Mouse (Mus musculus): ENCODE measurements around the gene Lrrc18. TPM values are rescaled to one million over a fixed set of nuclear protein-coding genes. Genes with fewer than 3 reads are reported as not detected.

The Lrrc18 gene
- polyA plus RNA-seq, 1 experiment from 2014 or later = 0.35 TPM

- no peaks in the 10 kb centered on the region for H3K27me3 ChIP-seq (ENCODE audit: control insufficient read depth, insufficient read depth, low read length)
- no peaks in the 10 kb centered on the region for H3K9me3 ChIP-seq (ENCODE audit: control insufficient read depth, low read length)
- H3K27ac ChIP-seq (ENCODE audit: low read depth, low read length) = no peak overlapping the region
- ATAC-seq (replicated peaks; ENCODE audit: low FRiP score) = no peak
- H3K36me3 ChIP-seq (ENCODE audit: control insufficient read depth, insufficient read depth, low read length) = no peaks in the 10 kb centered on the region
- whole genome bisulfite sequencing = 84% methylated on average over 6 of the region's 6 CpGs
- no peak overlapping the region for H3K4me2 ChIP-seq (ENCODE audit: low read depth, low read length, severe bottlenecking)
- DNase-seq (ENCODE audit: low spot score) = peak; percentile 4
- H3K9ac ChIP-seq (ENCODE audit: low read length) = no peak overlapping the region
- H3K4me1 ChIP-seq (replicated peaks; ENCODE audit: control insufficient read depth, insufficient read depth, low read length) = no peaks in the 10 kb centered on the region
- no peak overlapping the region for H3K4me3 ChIP-seq (ENCODE audit: low read depth, low read length)
Observed at GRCm38 (mm10) chr14:32984176-32984738, 6.9 kb upstream of the Lrrc18 start.

GRCm38 (mm10) chr14:32986659-32987058 lies 4.5 kb upstream of the Lrrc18 start:
- no peak for ATAC-seq (replicated peaks; ENCODE audit: low FRiP score)
- H3K27ac ChIP-seq (ENCODE audit: low read depth, low read length) = no peak overlapping the region
- no peaks in the 10 kb centered on the region for H3K36me3 ChIP-seq (ENCODE audit: control insufficient read depth, insufficient read depth, low read length)

GRCm38 (mm10) chr14:32994954-32995636 lies 3.9 kb downstream of the Lrrc18 start:
- ATAC-seq (replicated peaks; ENCODE audit: low FRiP score) (0 out of 2 replicates have a peak, but pooled peaks have one; percentile 51), DNase-seq (ENCODE audit: low spot score) (peak; percentile 73)
- peak overlapping the region; percentile 26; the same call in 1 of the 2 replicates for H3K4me2 ChIP-seq (ENCODE audit: low read depth, low read length, severe bottlenecking)
- peaks cover 2% of the 10 kb centered on the region for H3K4me1 ChIP-seq (replicated peaks; ENCODE audit: control insufficient read depth, insufficient read depth, low read length)
- H3K9me3 ChIP-seq (ENCODE audit: control insufficient read depth, low read length) = no peaks in the 10 kb centered on the region
- H3K9ac ChIP-seq (ENCODE audit: low read length) = 0 out of 2 replicates have a peak overlapping the region, but pooled peaks have one; percentile 7
- WGBS = 8% methylated on average over 10 of the region's 10 CpGs
- no peaks in the 10 kb centered on the region for H3K36me3 ChIP-seq (ENCODE audit: control insufficient read depth, insufficient read depth, low read length)
- no peaks in the 10 kb centered on the region for H3K27me3 ChIP-seq (ENCODE audit: control insufficient read depth, insufficient read depth, low read length)
- no peak overlapping the region for H3K4me3 ChIP-seq (ENCODE audit: low read depth, low read length)
- peak overlapping the region; percentile 32; the same call in 1 of the 2 replicates for H3K27ac ChIP-seq (ENCODE audit: low read depth, low read length)

More at GRCm38 (mm10) chr14:32986659-32987058, 4.5 kb upstream of the Lrrc18 start:
- no peak overlapping the region for H3K4me3 ChIP-seq (ENCODE audit: low read depth, low read length)
- H3K9ac ChIP-seq (ENCODE audit: low read length) = no peak overlapping the region
- 67% methylated on average over 4 of the region's 4 CpGs for WGBS
- H3K4me2 ChIP-seq (ENCODE audit: low read depth, low read length, severe bottlenecking) = no peak overlapping the region
- no peaks in the 10 kb centered on the region for H3K9me3 ChIP-seq (ENCODE audit: control insufficient read depth, low read length)
- H3K27me3 ChIP-seq (ENCODE audit: control insufficient read depth, insufficient read depth, low read length) = no peaks in the 10 kb centered on the region
- no peaks in the 10 kb centered on the region for H3K4me1 ChIP-seq (replicated peaks; ENCODE audit: control insufficient read depth, insufficient read depth, low read length)
- no peak for DNase-seq (ENCODE audit: low spot score)

GRCm38 (mm10) chr14:32999511-32999910 lies 8.3 kb downstream of the Lrrc18 start:
- peak overlapping the region; percentile 39 for H3K9ac ChIP-seq (ENCODE audit: low read length)
- H3K36me3 ChIP-seq (ENCODE audit: control insufficient read depth, insufficient read depth, low read length) = no peaks in the 10 kb centered on the region
- peaks cover 6% of the 10 kb centered on the region for H3K4me1 ChIP-seq (replicated peaks; ENCODE audit: control insufficient read depth, insufficient read depth, low read length)
- no peak overlapping the region for H3K4me3 ChIP-seq (ENCODE audit: low read depth, low read length)
- no peaks in the 10 kb centered on the region for H3K9me3 ChIP-seq (ENCODE audit: control insufficient read depth, low read length)
- no peak overlapping the region for H3K27ac ChIP-seq (ENCODE audit: low read depth, low read length)
- no peak for ATAC-seq (replicated peaks; ENCODE audit: low FRiP score)
- H3K27me3 ChIP-seq (ENCODE audit: control insufficient read depth, insufficient read depth, low read length) = no peaks in the 10 kb centered on the region
- 25% methylated on average over 10 of the region's 10 CpGs for WGBS
- H3K4me2 ChIP-seq (ENCODE audit: low read depth, low read length, severe bottlenecking) = no peak overlapping the region
- DNase-seq (ENCODE audit: low spot score) = no peak

- DNase-seq (ENCODE audit: low spot score) = no peak
- H3K27me3 ChIP-seq (ENCODE audit: control insufficient read depth, insufficient read depth, low read length) = no peaks in the 10 kb centered on the region
- no peak overlapping the region for H3K27ac ChIP-seq (ENCODE audit: low read depth, low read length)
- ATAC-seq (replicated peaks; ENCODE audit: low FRiP score) = peak; percentile 51; the same call in 1 of the 2 replicates
- H3K36me3 ChIP-seq (ENCODE audit: control insufficient read depth, insufficient read depth, low read length) = no peaks in the 10 kb centered on the region
- peaks cover 6% of the 10 kb centered on the region for H3K4me1 ChIP-seq (replicated peaks; ENCODE audit: control insufficient read depth, insufficient read depth, low read length)
- H3K9ac ChIP-seq (ENCODE audit: low read length) = no peak overlapping the region
- 19% methylated on average over 8 of the region's 8 CpGs for WGBS
- H3K4me2 ChIP-seq (ENCODE audit: low read depth, low read length, severe bottlenecking) = no peak overlapping the region
- no peaks in the 10 kb centered on the region; the same call in 1 of the 2 replicates for H3K9me3 ChIP-seq (ENCODE audit: control insufficient read depth, low read length)
- H3K4me3 ChIP-seq (ENCODE audit: low read depth, low read length) = no peak overlapping the region
Observed at GRCm38 (mm10) chr14:33000112-33000979, 9.2 kb downstream of the Lrrc18 start.

- Histone ChIP-seq H3K4me1 (replicated peaks; ENCODE audit: control insufficient read depth, insufficient read depth, low read length) (peaks cover 3% of the 10 kb centered on the region; the same call in 1 of the 2 replicates), H3K27ac (ENCODE audit: low read depth, low read length) (no peak overlapping the region), H3K4me3 (ENCODE audit: low read depth, low read length) (no peak overlapping the region), H3K36me3 (ENCODE audit: control insufficient read depth, insufficient read depth, low read length) (no peaks in the 10 kb centered on the region), H3K9me3 (ENCODE audit: control insufficient read depth, low read length) (no peaks in the 10 kb centered on the region; the same call in 1 of the 2 replicates), H3K4me2 (ENCODE audit: low read depth, low read length, severe bottlenecking) (no peak overlapping the region), H3K27me3 (ENCODE audit: control insufficient read depth, insufficient read depth, low read length) (no peaks in the 10 kb centered on the region), H3K9ac (ENCODE audit: low read length) (no peak overlapping the region)
- WGBS = 97% methylated on average over 1 of the region's 1 CpGs
- no peak for DNase-seq (ENCODE audit: low spot score)
- no peak for ATAC-seq (replicated peaks; ENCODE audit: low FRiP score)
Observed at GRCm38 (mm10) chr14:33005114-33005513, 13.9 kb downstream of the Lrrc18 start.

- DNase-seq (ENCODE audit: low spot score) = no peak
- no peaks in the 10 kb centered on the region; the same call in 1 of the 2 replicates for H3K9me3 ChIP-seq (ENCODE audit: control insufficient read depth, low read length)
- ATAC-seq (replicated peaks; ENCODE audit: low FRiP score) = no peak
- no peak overlapping the region for H3K4me3 ChIP-seq (ENCODE audit: low read depth, low read length)
- H3K27ac ChIP-seq (ENCODE audit: low read depth, low read length) = no peak overlapping the region
- no peaks in the 10 kb centered on the region for H3K27me3 ChIP-seq (ENCODE audit: control insufficient read depth, insufficient read depth, low read length)
- no peak overlapping the region for H3K9ac ChIP-seq (ENCODE audit: low read length)
- 92% methylated on average over 1 of the region's 1 CpGs for WGBS
- no peaks in the 10 kb centered on the region for H3K4me1 ChIP-seq (replicated peaks; ENCODE audit: control insufficient read depth, insufficient read depth, low read length)
- no peaks in the 10 kb centered on the region for H3K36me3 ChIP-seq (ENCODE audit: control insufficient read depth, insufficient read depth, low read length)
- no peak overlapping the region for H3K4me2 ChIP-seq (ENCODE audit: low read depth, low read length, severe bottlenecking)
Observed at GRCm38 (mm10) chr14:33007638-33008037, 16.5 kb downstream of the Lrrc18 start.

- Histone ChIP-seq H3K27me3 (ENCODE audit: control insufficient read depth, insufficient read depth, low read length) (no peaks in the 10 kb centered on the region), H3K36me3 (ENCODE audit: control insufficient read depth, insufficient read depth, low read length) (no peaks in the 10 kb centered on the region), H3K9me3 (ENCODE audit: control insufficient read depth, low read length) (no peaks in the 10 kb centered on the region), H3K4me1 (replicated peaks; ENCODE audit: control insufficient read depth, insufficient read depth, low read length) (no peaks in the 10 kb centered on the region), H3K27ac (ENCODE audit: low read depth, low read length) (no peak overlapping the region), H3K9ac (ENCODE audit: low read length) (no peak overlapping the region), H3K4me3 (ENCODE audit: low read depth, low read length) (no peak overlapping the region), H3K4me2 (ENCODE audit: low read depth, low read length, severe bottlenecking) (no peak overlapping the region)
- DNase-seq (ENCODE audit: low spot score) (no peak), ATAC-seq (replicated peaks; ENCODE audit: low FRiP score) (no peak)
- 90% methylated on average over 3 of the region's 3 CpGs for WGBS
Observed at GRCm38 (mm10) chr14:33019050-33019449, 27.9 kb downstream of the Lrrc18 start.
